8 mouse cellular contexts compared by ENCODE assay signal in genomic region chr14:75179255-75179963, GRCm38 (mm10). TPM values are rescaled to one million over a fixed set of nuclear protein-coding genes. Genes with fewer than 3 reads are reported as not detected.
DNase-seq lines count a peak whose midpoint lies in the region; ATAC-seq and TF ChIP-seq lines count a peak whose summit lies in the region.

No protein-coding gene starts in this region.

- 78% methylated on average over 20 of the region's 20 CpGs for WGBS in kidney, adult 2 months
- WGBS in stomach, postnatal 0 days, result 82% methylated on average over 20 of the region's 20 CpGs
- 85% methylated on average over 20 of the region's 20 CpGs for WGBS in hindbrain, postnatal 0 days

- peak overlapping the region; percentile 55; the same call in 1 of the 2 replicates for H3K27ac ChIP-seq in kidney, adult 2 months (ENCODE audit: insufficient read depth, low read depth, low read length)
- 0 out of 2 replicates have a peak overlapping the region, but pooled peaks have one; percentile 35 for H3K27ac ChIP-seq in stomach, postnatal 0 days (replicated peaks)
- H3K27ac ChIP-seq in hindbrain, postnatal 0 days, result no peak overlapping the region

- H3K36me3 ChIP-seq in kidney, adult 2 months (ENCODE audit: control insufficient read depth, insufficient read depth, low read length), result no peaks in the 10 kb centered on the region
- no peaks in the 10 kb centered on the region for H3K36me3 ChIP-seq in stomach, postnatal 0 days (ENCODE audit: control insufficient read depth, insufficient read depth, low read length)
- no peaks in the 10 kb centered on the region for H3K36me3 ChIP-seq in hindbrain, postnatal 0 days (ENCODE audit: insufficient read depth, low read length)

- H3K4me1 ChIP-seq in kidney, adult 2 months (ENCODE audit: control insufficient read depth, insufficient read depth, low read length), result no peaks in the 10 kb centered on the region
- 0 out of 2 replicates have a peak, but pooled peaks cover 2% of the 10 kb centered on the region for H3K4me1 ChIP-seq in stomach, postnatal 0 days (replicated peaks; ENCODE audit: control insufficient read depth, insufficient read depth)
- no peaks in the 10 kb centered on the region for H3K4me1 ChIP-seq in hindbrain, postnatal 0 days (ENCODE audit: insufficient read depth, low read length)

- peak; percentile 35 for DNase-seq in kidney, adult 2 months
- DNase-seq in kidney, adult 8-10 months, result no peak
- DNase-seq in c-Kit-positive CD71-positive TER-119-positive erythroid progenitor cells, embryonic 14.5 days (ENCODE audit: low spot score), result peak; percentile 58
- peak; percentile 36 for DNase-seq in lung, postnatal 10 days
- no peak for DNase-seq in stomach, postnatal 0 days (ENCODE audit: low spot score)
- DNase-seq in layer of hippocampus, adult 8-10 months (ENCODE audit: low spot score in 2 of 2), result no peak
- no peak for DNase-seq in hindbrain, postnatal 0 days (ENCODE audit: low spot score)
- DNase-seq in layer of hippocampus, postnatal 14 days (ENCODE audit: low spot score in 2 of 2), result no peak

- H3K4me2 ChIP-seq in stomach, postnatal 0 days (replicated peaks; ENCODE audit: low read depth), result no peak overlapping the region
- H3K4me2 ChIP-seq in hindbrain, postnatal 0 days (ENCODE audit: low read depth, low read length), result no peak overlapping the region

- no peak overlapping the region for H3K9ac ChIP-seq in stomach, postnatal 0 days (ENCODE audit: low read length)
- no peak overlapping the region for H3K9ac ChIP-seq in hindbrain, postnatal 0 days (replicated peaks; ENCODE audit: low read length)

- H3K27me3 ChIP-seq in kidney, adult 2 months (replicated peaks; ENCODE audit: control insufficient read depth, insufficient read depth, low read length), result no peaks in the 10 kb centered on the region
- no peaks in the 10 kb centered on the region for H3K27me3 ChIP-seq in stomach, postnatal 0 days (ENCODE audit: control insufficient read depth, insufficient read depth, low read length)
- H3K27me3 ChIP-seq in hindbrain, postnatal 0 days (ENCODE audit: insufficient read depth, low read length), result no peaks in the 10 kb centered on the region

- no peak for TF ChIP-seq POLR2A in kidney, adult 2 months (IDR thresholded peaks at IDR 0.05; ENCODE audit: low read depth, low read length)

- H3K9me3 ChIP-seq in stomach, postnatal 0 days (ENCODE audit: control insufficient read depth, low read length), result no peaks in the 10 kb centered on the region
- no peaks in the 10 kb centered on the region for H3K9me3 ChIP-seq in hindbrain, postnatal 0 days (ENCODE audit: low read length)

- TF ChIP-seq EP300 in stomach, postnatal 0 days (optimal IDR thresholded peaks at IDR 0.05), result no peak

- H3K4me3 ChIP-seq in kidney, adult 2 months (ENCODE audit: insufficient read depth, low read depth, low read length), result no peak overlapping the region
- H3K4me3 ChIP-seq in stomach, postnatal 0 days (ENCODE audit: low read depth, low read length), result no peak overlapping the region
- H3K4me3 ChIP-seq in hindbrain, postnatal 0 days (ENCODE audit: low read length), result no peak overlapping the region

- no peak for ATAC-seq in stomach, postnatal 0 days (ENCODE audit: low FRiP score, low TSS enrichment)
- no peak for ATAC-seq in hindbrain, postnatal 0 days

- no peak for TF ChIP-seq CTCF in kidney, adult 2 months (conservative IDR thresholded peaks at IDR 0.05; ENCODE audit: insufficient read depth, insufficient read length, low read depth, low read length)
- no peak for TF ChIP-seq CTCF in stomach, postnatal 0 days (IDR thresholded peaks at IDR 0.05; ENCODE audit: low read depth)
- TF ChIP-seq CTCF in hindbrain, postnatal 0 days (IDR thresholded peaks at IDR 0.05; ENCODE audit: low read depth), result no peak

RNA-seq across cellular contexts. Expression of gene Lcp1, which starts 48.5 kb away (rescaled TPM):
- polyA plus RNA-seq in kidney, adult 2 months (2012; rRNA removed), result 7.3 and 13.7 TPM in 2 replicates
- 28.9 and 30.5 TPM in 2 replicates for polyA plus RNA-seq in stomach, postnatal 0 days (2015; fragmentation: Nextera tagmentation; extraction: Ambion mirVana)
- 10 to 100 TPM in 2 of 4 experiments, 1 to 10 TPM in 2; 5.1 to 23.3 (median 13.0) TPM for total RNA-seq in layer of hippocampus, adult 8-10 months (2022)
- total RNA-seq in hindbrain, postnatal 0 days (2014; rRNA removed), result 6.5 and 6.9 TPM in 2 replicates
- polyA plus RNA-seq in hindbrain, postnatal 0 days (2015; fragmentation: Nextera tagmentation; extraction: Ambion mirVana), result 7.9 and 8.3 TPM in 2 replicates
- 1 to 10 TPM; 6.9 to 7.5 TPM for total RNA-seq in layer of hippocampus, postnatal 14 days (2021)

RNA-seq across cellular contexts. Expression of gene Lrrc63, which starts 48.7 kb away (rescaled TPM):
- not detected in 2 replicates for polyA plus RNA-seq in kidney, adult 2 months (2012; rRNA removed)
- polyA plus RNA-seq in stomach, postnatal 0 days (2015; fragmentation: Nextera tagmentation; extraction: Ambion mirVana), result 0.04 TPM in 1 of 2 replicates, not detected in the other
- total RNA-seq in layer of hippocampus, adult 8-10 months (2022), result not detected
- not detected in 2 replicates for total RNA-seq in hindbrain, postnatal 0 days (2014; rRNA removed)
- 0.09 TPM in 1 of 2 replicates, not detected in the other for polyA plus RNA-seq in hindbrain, postnatal 0 days (2015; fragmentation: Nextera tagmentation; extraction: Ambion mirVana)
- not detected for total RNA-seq in layer of hippocampus, postnatal 14 days (2021)

Comparison
In these comparisons a context has a peak if more than half of its experiments do, and no peak if none do; other contexts are left out.
1. DNase-seq: peak in kidney, adult 2 months (single experiment), c-Kit-positive CD71-positive TER-119-positive erythroid progenitor cells, embryonic 14.5 days (single experiment) and lung, postnatal 10 days (single experiment); none in kidney, adult 8-10 months (0 of 2), stomach, postnatal 0 days (single experiment), layer of hippocampus, adult 8-10 months (0 of 2), hindbrain, postnatal 0 days (single experiment) and layer of hippocampus, postnatal 14 days (0 of 2).